Mouse (Mus musculus) adrenal gland, adult 8-10 months (tissue): ENCODE measurements around the gene Arl8b. TPM values are rescaled to one million over a fixed set of nuclear protein-coding genes. Genes with fewer than 3 reads are reported as not detected.

Source experiments
- DNase-seq: peaks from one replicate; pipeline ENCODE4 v3.0.0; 2022
- total RNA-seq, 4 experiments: library from RNA; stranded (reverse); gene quantifications; 2 replicates each; pipeline ENCODE4 v1.2.4; 2022

The Arl8b gene
- total RNA-seq, 4 experiments from 2014 or later = 96.7 to 128 (median 110) TPM

DNA sequence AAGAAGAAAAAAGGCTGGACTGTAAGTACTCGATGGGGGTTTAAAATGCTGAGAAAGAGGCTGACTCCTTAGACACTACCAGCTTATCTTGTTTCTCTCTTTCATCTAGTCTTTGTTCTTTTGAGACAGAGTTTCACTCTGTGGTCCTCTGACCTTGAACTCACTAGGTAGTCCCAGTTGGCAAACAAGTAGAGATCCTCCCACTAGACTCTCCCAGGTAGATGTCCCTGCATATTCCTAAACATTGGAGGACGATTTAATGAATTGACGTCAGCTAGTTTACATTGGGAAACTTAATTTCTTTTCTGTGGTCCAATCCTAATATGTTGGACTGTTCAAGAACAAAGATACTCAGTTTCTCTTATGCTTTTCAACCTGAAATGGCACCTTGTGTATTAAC is 2.7 kb downstream of the Arl8b start:
- DNase-seq = no peak

DNA sequence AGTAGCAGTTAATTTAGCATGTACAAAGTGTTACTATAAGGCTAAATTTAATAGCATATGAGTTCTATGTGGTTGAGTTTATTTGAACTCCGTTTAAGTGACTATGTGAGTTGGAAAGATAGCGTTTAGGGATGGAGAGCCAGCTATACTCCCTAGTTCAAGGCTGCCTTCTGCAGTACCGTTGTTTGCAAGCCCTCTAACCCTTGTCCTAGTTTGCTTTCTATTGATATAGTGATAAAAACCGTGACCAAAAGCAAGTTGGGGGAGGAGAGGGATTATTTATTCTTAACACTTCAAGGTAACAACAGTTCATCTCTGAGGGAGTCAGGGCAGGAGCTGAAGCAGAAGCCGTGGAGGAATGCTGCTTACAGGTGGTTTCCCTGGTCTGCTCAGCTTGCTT is 8.6 kb downstream of the Arl8b start:
- DNase-seq = no peak

DNA sequence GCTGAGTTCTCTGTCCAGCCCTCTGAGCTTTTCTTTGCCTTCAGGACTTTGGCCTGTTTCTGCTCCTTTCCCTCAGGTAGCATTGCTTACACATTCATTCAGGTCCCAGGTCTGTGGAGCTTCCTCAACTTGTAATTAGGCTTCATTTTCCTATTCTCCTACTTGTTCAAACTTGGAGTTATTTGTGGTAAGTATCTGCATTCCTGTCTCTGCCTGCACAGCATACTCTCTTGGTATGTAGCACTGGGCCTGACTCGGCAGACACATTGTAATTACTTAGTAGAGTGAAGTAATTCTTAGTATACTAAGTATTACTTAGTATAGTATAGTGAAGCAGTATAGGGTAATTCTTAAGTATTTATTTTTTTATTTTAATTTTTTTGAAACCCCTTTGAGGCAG is 13.0 kb downstream of the Arl8b start:
- DNase-seq = no peak

DNA sequence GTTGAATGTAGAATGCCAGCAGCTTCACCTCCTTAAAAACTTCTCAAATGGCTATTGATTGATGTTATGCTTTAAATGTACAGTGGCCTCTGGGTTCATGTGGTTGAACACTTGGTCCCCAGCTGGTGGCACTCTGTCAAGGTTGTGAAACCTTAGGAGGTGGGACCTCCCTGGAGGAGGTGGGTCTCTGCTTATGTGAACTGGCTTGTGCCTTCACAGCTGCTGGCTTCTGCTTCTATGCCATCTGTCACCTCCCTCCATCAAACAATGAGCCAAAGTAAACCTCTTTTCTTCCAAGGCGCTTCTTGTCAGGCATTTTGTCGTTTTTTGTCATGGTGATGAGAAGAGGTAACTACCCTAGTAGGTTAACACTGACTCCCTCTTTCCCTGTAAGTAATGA is 13.8 kb downstream of the Arl8b start:
- peak; percentile 8 for DNase-seq

DNA sequence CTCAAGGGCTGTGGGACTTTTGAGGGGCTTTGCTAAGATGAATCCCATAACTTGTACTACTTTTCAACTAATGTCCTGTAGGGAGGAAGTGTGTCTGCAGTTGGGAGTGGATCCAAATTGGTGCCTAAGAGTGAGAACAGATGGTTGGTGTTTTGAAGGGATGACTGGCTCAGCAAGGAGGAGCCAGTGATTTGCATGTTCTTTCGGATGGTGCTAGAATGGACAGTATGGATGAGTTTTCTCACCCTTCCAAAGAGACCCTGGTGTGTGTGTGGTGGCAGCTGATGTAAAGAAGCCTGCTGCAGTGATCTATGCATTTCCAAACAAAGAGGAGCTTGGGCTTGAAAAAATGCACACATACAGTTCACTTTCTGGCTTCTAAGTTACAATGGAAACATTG is 22.3 kb downstream of the Arl8b start:
- no peak for DNase-seq

DNA sequence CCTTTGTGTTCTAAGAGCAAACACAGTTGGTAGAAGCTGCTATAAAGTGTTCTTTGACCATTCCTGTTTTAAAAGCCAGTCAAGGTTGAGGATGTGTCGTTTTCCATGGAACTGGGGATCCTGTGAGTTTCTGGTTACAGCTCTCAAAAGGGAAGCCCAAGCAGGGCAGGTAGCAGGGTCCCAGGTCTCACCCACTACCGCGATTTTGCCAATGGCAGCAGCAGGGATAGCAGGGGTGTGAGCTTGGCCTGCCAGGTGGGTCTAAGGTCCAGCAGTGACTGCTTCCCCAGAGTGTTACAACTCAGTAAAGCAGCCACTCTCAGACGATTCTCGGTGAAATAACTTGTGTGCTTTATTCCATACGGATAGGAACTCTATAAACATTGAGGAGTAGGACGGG is 23.0 kb downstream of the Arl8b start:
- DNase-seq = no peak

DNA sequence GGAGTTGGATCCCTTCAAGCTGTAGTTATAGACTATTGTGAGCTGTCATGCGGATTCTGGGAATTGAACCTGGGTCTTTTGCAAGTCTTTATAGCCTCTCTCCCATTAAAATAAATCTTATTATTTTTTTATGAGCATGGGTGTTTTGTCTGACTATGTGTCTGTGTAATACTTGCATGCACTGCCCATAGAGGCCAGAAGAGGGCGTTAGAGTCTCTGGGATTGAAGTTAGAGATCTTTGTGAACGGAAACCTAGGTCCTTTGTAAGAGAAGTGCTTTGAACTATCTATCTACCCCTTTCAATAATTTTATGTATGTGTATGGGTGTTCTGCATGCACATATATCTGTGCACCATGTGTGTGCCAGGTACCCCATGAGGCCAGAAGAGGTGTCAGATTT is 24.5 kb downstream of the Arl8b start:
- DNase-seq = no peak

DNA sequence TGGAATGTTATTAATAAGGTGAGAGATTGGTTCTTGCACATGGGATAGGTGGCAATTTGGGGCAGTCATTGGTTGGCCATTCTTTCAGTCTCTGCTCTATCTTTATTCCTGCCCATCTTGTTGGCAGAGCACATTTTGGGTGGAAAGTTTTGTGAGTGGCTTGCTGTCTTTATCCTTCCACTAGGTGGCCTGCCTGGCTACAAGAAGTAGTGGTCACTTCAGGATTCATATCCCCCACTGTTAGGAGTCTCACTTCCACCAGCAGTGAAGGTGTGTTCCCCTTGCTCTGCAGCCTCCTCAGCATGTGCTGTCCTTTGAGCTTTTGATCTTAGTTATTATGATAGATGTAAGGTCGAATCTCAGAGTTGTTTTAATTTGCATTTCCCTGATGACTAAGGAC is 25.9 kb downstream of the Arl8b start:
- no peak for DNase-seq

DNA sequence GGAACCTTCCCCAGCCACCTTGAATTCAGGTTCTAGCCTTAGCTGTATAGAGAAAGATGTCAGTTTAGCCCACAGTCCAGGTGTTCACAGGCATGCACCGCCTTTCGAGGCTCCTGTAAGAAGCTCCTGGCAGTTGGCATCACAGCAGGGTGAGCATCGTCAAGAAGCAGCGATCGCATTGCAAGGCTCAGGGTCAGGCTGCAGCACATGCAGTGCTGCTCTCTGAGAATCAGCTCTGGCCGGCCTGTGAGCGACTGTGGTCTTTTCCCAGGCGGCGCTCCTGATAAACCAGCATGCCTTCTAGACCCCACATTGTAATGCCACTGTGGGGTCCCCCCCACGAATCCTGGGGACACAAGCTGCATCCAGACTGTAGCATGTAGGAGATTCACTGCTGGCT is 27.3 kb downstream of the Arl8b start:
- DNase-seq = no peak

DNA sequence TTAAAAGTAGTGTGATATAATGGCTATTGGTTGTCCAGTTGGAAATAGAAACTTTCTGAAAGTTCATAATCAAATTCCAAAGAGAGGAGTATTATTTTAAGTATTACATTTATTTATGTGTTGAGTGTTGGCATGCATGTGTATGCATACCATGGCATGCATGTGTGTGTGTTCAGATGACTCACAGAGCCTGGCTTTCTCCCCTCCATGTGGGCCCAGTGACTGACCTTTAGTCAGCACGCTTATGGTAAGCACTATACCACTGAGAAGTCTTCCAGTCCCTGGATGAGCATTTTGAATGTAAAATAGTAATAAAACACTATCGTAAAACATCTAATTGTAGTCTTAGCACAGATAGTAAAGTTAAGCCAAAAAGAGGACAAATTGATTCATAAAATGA is 29.2 kb downstream of the Arl8b start:
- no peak for DNase-seq

DNA sequence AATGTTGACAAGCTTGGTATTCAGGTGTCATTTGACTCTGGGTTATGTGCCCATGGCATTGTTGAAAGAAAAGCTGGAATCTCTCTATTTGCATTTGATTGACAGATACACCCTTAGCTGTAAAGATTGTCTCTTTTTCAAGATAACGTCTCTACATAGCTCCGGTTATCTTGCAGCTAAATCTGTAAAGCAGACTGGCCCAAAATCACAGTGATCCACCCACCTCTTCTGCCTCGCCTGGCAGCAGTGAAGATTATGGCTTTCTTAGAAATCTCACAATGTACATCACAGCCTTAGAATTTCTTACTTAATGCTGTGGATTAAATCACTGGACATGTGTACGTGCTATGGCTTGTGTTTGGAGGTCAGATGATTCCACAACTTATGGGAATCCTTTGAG is 34.6 kb downstream of the Arl8b start:
- DNase-seq = no peak

DNA sequence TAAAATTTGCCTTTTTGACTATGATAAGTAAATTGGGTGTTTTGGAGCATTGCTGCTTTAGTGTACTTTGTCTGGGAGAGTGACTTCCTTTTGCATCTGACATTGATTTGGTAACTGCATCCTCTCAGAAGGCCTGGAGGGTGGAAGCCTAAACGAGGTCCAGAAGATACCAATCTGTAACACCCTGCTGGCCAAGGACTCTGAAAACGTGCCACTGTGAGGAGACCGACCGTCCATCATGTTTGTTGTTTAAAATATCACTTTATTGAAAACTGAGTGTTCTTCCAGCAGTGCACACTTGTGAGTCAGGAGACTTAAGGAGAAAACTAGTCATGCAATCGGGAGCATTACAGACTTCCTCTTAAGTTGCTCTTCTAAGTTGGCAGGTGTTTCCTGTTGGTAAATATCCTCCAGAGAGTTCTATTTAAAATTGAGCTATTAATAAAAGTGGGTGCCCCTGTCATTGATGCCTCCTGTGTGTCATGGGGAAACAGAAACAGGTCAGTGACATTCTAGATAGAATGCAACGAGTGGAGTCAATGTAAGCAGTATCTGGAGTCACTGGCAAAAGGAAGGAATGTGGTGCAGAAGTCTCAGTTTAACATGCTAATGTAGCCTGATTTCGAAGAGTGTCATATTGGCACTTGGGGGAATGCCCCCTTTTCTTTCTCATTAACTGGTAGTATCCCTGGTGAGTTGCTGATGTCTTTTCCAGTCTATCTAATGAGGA is 42.1 kb downstream of the Arl8b start:
- no peak for DNase-seq

DNA sequence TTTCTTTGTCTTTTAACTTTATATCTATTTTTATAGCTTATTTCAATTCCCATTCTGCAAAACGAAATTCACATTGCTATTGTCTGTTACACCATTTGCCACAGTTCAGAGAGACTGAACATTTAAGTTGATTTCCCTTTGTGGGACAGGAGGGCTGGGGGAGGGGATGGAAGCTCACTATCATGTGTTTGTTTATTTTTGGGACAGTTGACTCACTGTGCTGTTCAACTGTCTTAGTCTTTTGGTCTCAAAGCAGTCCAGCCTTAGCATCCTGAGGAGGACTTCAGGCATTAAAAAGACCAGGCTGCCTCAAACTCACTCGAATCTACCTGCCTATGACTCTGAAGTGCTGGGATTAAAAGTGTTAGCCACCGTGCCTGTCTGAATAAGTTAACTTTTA is 43.2 kb downstream of the Arl8b start:
- DNase-seq = no peak

DNA sequence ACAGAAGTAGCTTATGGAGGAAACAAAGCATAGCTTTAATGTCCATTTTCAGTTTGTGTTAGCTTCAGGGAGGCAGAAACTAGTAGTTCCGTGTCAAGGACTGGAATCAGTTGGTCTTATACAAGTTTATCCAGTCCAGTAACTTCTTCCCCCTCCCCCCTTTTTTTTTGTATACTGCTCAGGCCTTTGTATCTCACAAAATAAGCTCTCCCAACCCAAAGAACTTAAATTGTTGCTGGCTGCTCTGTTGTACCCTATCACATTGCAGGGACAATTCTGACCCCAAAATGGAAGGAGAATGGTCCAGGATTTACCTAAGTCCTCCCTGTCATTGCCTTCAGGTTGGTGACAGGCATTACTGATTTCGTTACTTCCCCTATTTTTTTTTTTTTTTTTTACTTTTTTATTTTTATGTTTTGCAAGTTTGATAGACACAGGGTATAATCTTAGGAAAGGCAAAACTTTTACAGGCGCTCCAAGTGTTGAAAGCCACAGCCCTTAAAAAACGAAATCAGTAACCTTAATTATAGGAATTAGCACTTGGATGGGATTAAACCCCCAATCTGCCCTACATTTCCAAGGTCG is 44.5 kb downstream of the Arl8b start:
- no peak for DNase-seq

DNA sequence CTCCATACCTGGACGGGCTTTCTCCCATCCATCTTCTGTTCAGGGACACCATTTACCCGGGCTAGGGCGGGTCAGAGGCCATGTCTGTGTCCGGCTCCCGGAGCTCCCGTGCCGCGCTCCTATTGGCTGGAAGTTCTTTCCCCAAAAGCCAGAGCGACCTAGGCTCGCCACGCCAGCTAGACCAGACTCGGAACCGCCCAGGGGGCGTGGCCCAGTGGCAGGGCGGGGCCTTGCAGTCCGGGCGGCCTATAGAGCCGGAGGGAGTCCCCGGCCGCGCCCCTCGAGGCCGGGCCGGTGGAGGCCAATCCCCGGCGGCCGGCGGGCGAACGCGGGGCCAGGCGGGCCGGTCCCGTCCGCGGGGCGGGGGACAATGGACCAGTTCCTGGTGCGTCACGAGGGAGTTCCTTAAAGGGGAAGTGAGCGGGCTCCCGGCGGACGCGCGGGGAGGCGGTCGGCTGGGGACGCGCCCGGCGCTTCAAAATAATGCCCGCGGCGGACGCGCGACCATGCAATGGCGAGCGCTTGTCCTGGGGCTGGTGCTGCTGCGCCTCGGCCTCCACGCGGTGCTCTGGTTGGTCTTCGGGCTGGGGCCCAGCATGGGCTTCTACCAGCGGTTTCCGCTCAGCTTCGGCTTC is 45.5 kb downstream of the Arl8b start, which contains the start of gene Edem1:
Gene Edem1 (plus strand): TSS at position 408 of the 635 bp plus-strand sequence.
- DNase-seq = peak; percentile 99

DNA sequence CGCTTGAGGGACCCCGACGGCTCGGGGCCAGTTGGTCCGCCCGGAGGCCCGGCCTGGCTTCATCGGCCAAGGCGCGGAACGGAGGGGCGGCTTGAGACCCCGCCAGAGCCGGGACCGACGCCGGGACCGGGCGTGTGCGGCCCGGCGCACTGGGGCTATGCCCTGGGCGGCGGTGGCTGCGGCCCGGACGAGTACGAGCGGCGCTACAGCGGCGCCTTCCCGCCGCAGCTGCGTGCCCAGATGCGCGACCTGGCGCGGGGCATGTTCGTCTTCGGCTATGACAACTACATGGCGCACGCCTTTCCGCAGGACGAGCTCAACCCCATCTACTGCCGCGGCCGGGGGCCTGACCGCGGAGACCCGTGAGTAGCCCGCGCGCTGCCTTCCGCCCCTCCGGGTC is 46.0 kb downstream of the Arl8b start:
- DNase-seq = peak; percentile 29

DNA sequence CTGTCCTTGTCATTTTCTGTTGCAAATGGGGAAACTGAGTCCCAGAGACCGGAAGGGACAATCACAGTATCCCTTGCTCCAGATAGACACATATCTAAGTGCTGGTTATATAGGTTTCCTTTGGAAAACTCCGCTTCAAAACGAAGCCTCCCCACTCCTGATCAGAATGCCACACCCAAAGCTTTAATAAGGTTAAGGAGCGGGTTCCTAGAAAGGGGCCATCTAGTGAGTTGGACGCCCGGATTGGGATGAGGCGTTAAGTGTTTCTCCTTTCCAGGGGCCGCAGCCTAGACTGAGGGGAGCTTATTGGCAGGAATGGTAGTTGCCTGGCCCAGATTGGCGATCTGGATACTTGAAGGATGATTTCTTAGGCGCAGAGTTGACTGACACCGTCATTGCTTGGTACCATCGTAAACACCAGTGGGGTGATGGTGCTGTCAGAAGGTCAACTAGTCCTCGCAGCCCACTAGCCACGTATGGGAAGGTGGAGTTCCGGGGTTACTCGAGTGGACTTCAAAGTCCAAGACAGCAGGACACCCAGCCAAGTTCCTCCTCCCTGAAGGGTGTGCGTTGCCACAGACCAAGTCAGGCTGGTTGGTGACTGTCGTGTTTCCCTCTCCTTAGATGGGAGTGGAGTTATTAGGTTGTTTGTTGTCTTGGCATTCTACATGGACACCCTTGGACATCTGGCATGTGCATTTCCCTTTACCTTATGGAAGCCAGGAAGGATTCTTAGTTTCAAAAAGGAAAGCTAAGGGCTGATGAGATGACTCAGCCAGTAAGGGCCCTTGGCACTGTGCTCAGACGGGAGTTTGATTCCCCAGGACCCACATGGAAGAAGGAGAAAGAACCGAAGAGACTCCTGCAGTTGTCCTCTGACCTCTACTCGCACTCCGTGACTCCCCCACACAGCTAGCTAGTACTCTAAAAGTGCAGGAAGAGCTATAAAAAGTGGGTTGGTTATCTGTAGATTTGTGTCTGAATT is 46.8 kb downstream of the Arl8b start:
- DNase-seq = peak; percentile 30

DNA sequence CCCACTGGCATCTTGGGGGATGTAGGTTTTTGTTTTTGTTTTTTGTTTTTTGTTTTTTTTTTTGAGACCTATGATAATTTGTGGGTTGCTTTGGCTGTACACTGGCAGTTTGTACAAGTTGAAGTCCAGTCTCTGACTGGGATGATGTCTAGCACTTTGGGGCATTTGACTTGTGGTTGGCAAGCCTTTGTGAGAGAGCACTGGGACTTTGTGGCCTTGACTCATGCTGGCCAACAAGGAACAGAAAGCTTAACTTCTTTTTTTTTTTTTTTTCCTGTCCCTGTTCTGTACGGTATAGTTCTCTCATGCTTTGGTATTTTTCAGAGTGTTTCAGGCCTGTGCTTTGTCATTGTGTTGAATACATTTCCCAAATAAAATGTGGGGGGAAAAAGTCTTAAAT is 49.3 kb downstream of the Arl8b start:
- no peak for DNase-seq

DNA sequence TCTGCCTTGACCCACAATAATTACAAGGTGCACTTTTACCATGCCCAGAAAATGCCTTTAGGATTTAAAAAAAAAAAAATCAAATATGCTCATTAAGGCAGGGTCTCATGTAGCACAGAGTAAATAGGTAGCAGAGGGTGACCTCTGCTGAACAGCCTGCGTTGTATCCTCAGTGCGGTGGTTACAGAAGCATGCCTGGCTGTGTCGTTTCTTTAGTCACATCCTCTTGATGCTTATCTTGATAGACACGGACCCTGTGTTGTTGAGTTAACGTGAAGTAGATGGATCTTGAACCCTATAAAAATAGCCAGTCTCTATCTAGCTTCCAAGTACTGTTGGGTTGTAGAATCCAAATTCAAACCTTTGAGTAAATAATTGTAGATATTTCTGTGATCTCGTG is 50.1 kb downstream of the Arl8b start:
- no peak for DNase-seq

DNA sequence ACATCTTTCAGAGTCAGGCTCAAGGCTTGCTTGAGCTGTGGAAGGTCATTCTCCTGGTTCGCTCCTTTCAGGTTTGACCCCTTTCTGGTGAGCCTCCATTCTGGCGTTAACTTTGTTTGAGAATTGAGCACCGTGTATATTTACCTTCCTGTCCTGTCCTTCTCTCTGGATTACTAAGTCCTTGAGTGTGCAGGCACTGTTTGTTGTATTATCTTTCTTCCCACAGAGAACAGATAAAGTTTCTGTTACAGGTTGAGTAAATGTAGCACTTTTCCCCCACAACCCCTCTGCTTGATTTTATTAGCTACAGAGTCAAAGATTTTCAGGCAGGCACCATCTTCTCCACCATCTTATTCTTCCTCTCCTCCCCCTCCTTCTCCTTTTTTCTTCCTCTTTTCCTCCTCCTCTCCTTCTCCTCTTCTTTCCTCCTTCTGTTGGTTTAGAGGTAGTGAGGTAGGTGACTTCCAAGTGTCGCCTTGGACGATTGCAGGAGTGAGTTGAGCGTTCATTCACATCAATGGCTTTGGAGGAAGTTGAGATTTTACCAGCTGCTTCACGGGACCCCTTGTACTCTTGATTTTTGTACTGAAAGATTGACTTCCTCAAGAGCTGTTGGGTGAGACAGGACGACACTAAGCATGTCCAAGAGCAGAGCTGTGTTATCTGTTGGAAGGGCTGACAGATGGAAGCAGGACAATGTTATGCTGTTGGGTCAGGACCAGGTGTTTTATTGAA is 51.2 kb downstream of the Arl8b start:
- no peak for DNase-seq

DNA sequence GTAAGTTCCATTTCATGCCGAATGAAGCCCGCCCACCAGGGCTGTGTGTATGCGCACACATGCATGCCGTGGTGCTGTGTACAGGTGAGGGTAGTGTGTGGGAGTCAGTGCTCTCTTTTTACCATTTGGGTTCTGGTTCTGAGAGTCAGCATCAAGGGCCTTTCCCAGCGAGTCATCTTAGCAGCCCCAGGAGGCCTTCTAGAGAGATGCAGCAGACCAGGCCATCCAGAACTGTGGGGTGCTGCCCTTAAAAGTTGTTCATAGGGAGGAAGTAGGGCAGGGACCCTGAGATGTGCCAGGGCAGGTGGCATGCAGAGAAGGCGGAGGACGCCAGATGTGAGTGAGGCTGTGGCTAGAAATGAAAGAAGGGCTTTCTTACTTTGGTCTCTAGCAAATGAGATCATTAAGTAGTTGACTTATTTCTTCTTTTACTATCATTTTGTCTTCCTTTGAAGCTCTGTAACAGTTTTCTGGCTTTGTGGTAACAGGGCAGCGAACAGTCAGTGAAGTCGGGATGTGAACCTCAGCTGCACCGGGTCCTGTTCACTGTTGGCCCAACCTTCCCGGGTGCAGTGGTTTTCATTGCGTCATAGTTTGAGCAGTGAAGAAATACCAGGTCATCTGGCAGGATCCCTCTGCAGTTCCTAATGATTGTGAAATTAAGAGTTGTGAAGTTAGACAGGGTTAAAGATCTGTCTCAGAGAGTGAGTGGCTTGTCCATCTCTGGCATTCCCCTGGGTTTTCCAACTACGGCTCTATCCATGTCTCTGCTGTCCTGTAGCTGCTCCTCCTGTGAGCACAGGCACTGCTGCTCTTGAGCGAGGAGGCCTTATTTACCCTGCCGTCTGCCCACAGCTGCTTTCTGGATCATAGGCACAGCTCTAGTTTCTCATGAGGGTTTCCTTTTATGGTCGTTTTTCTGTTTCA is 53.1 kb downstream of the Arl8b start:
- DNase-seq = peak; percentile 55
